Mouse (Mus musculus) megakaryocyte, embryonic 14.5 days (primary cell): ENCODE measurements at regions not wholly inside any gene's neighbourhood (a gene's known extent, or its start where the extent isn't known, plus 50 kb on each side); places are given as distances from the start of the nearest gene placed in this dataset.

Experiments used
- FLI1 ChIP-seq: IDR thresholded peaks from 2 replicates; pipeline ENCODE4 v1.6.1; 2012; ENCODE audit warnings: low read length, inconsistent platforms, mixed read lengths
- GATA1 ChIP-seq: IDR thresholded peaks from 3 replicates; pipeline ENCODE4 v1.6.1; 2012; ENCODE audit warnings: mixed read lengths, low read length, inconsistent platforms, borderline replicate concordance

GRCm38 (mm10) chr13:46014637-46015036 is 49.8 kb upstream of the Atxn1 start:
- TF ChIP-seq GATA1: no peak
- no peak for TF ChIP-seq FLI1
